Mouse (Mus musculus) adrenal gland, postnatal 25 days (tissue): Measurements from ENCODE around the gene Pp2d1. TPM values are rescaled to one million over a fixed set of nuclear protein-coding genes. Genes with fewer than 3 reads are reported as not detected.

Experiments
- DNase-seq: peaks from one replicate; pipeline ENCODE4 v3.0.0; 2021; ENCODE audit warnings: mixed read lengths
- total RNA-seq: library from RNA; stranded (reverse); gene quantifications from 2 replicates; pipeline ENCODE4 v1.2.3, GENCODE M21; 2021

Gene Pp2d1
- total RNA-seq, 1 experiment from 2014 or later: not detected

DNA sequence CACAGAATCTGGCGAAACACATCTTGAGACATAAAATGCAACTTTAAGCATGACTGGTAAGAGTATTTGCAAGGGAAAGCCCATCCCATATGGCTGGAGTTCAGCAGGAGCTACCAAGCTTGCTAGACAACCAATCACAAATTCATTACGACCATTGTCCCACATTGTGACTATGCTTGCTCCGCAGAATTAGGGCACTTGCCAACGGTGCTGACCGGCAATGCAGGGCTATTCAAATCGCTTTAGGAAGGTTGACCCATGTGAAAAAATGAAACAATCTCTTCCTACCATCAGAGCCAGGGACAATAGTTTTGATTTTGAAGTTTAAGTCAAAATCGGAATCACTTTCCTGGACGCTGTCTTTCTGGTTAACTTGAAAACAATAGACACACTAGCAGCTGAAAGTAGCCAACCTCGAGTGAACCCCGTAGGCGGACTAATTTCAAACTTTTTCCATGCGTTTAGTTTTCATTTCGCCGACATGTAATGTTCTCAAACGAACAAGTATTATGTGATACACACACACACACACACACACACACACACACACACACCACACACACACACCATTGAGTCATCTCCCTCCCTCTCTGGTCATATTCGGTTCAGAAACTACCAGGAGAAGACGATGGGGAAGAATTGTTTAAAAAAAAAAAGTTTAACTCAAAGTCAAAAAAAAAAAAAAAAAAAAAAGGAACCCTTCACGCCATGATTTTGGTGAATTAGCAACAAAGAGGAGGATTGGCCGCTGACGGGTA, 27.1 kb upstream of the Pp2d1 start, which contains the start of gene Kat2b:
Gene Kat2b (plus strand): TSS at position 701 of the 758 bp plus-strand sequence.
- peak; percentile 59 for DNase-seq

DNA sequence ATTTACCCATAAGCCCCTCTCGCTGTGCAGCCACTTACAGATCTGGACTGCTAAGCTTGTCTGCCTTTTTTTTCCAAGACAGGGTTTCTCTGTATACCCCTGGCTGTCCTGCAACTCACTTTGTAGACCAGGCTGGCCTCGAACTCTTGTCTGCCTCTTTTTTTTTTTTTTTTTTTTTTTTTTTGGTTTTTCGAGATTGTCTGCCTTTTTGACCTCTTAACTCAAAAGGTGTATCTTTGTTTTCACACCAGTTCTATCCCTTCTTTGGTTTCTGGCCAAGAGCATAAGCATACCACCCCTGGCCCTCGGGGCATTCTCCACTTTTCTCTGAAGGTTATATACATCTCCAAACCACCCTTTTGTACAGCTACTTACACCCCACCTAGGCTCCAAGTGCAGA, 25.6 kb upstream of the Pp2d1 start:
- no peak for DNase-seq

DNA sequence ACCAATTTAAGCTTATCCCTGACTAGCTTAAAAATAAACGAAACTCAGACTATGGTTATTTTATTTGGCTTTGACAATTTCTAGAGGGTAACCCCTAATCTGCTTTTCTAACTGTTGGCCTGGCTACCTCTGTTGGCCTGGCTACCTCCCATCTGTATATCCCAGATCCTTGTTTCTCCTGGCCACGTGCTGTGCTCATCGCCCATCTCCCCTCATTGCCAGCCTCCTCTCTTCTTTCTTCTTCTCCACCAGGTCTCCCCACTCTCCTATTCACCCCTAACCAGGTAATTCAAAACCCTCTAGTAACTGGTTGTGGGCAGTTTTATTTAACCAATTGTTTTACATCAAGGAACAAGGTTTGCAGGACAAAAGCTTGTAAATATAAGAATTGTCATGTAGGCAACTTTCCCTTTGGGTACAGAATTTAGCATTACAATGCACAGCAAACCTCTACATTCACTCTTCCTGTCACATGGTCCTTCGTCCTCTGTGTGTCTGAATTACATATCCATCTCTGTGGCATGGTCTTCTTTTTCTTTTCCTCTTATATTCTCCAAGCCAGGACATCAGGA, 22.3 kb upstream of the Pp2d1 start:
- no peak for DNase-seq

DNA sequence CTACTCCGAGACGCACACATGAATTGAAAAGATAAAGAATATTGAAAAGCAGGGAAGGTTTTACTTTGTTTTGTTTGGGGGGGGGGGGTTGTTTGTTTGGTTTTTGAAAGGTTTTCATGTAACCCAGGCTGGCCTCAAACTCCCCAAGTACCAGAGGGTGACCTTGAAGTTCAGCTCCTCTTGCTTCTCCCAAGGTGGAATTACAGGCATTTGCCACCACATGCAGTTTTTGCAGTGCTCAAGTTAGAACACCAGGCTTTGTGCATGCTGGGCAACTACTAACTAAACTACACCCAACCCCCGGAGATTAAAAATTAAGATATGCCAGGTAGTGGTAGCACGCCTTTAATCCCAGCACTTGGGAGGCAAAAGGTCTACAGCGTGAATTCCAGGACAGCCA, 20.4 kb upstream of the Pp2d1 start:
- no peak for DNase-seq

DNA sequence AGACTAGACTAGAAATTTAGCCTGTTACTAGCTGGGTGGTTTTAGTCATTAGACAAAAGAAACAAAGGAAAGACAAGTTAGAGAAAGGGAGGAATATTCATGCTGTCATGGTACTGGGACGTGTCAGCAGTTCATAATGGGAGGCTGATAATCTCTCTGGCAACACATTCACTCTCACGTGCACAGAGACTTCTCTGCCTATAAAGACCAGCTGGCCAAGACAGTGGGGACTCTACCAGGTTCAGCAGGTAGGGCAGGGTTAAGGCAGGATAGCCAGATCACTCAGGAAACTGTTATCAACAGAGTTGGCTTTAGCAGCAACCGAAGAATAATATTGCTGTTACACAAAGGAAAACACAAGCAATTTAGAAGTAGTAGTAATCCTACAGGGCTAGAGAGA, 18.2 kb upstream of the Pp2d1 start:
- no peak for DNase-seq

DNA sequence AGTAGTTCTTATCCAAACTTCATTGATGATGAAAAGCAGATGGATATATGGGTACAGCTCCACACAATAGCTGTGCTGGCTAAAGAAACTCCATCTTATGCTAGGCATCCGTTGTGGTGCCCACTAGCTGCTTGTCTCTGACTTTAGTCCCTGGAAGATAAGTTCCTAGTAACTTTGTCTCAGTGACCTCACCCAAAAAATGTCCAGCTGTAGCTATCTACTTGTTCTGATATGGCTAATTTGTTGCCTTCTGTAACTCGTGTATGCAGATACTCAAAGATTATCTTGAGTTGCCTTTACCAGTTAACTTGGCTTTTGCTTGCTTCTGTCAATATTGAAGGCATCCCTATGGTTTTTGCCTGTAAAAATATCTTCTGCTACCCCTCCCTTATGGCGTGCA, 15.6 kb upstream of the Pp2d1 start:
- DNase-seq: no peak

DNA sequence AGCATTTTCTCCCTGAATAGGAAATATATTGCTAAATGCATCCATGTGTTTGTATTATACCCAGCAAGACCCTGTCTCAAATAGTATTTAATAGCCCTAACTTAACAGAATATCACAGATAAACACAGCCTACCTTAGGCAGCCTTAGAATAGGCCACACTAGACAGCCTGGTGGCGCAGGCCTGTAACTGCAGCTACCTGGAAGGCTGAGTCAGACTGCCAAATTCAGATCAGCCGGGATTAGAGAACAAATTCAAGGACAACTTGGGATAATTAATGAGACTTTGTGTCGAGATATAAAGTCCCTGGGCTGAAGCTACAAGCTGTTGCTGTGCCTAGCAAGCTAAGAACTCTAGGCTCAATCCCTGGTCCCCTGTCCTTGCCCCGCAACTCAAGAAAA, 14.8 kb upstream of the Pp2d1 start:
- peak; percentile 37 for DNase-seq

DNA sequence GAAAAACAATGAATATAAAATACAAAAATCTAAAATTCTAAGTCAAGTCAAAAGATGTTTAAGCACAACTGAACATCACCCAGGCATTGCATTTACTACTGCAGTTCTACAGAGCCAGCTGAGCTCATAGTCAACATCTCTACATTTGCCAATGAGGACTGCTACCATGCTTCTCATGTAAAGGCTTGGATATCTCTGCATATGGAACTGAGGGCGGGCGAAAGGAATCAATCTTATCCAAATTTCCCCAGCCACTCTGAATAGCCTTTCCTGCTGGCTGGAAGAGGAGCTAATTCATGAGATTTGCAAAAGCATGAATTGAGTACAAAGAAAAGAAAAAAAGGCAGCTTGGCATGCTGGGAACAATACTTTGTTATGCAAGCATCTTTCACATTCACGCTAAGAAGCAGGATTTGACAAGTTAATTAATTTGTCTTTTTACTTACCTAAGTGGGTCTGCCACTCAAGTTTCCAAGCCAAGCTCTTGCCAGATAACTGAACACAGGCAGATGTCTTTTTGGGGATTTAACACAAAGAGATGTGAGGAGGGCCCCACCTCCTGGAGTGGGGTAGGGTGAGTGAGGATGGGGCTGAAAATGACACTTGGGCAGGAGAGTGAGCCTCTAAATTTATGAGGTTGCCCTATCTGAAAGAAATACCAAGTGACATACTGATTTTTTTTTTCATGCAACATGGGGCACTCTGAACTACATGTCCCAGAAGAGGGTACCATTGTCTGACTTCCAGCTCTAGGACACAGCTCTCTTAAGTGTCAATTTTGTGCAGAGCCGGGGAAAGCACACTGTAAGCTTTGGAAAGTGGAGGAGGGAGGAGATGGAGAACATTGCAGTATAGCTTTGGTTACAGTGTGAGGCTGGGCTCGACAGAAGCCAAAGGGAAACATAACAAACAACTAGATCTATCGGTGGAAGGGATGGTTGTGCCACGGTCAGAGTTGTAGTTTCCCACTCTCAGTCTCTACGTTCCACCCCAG, 12.4 kb upstream of the Pp2d1 start:
- no peak for DNase-seq

DNA sequence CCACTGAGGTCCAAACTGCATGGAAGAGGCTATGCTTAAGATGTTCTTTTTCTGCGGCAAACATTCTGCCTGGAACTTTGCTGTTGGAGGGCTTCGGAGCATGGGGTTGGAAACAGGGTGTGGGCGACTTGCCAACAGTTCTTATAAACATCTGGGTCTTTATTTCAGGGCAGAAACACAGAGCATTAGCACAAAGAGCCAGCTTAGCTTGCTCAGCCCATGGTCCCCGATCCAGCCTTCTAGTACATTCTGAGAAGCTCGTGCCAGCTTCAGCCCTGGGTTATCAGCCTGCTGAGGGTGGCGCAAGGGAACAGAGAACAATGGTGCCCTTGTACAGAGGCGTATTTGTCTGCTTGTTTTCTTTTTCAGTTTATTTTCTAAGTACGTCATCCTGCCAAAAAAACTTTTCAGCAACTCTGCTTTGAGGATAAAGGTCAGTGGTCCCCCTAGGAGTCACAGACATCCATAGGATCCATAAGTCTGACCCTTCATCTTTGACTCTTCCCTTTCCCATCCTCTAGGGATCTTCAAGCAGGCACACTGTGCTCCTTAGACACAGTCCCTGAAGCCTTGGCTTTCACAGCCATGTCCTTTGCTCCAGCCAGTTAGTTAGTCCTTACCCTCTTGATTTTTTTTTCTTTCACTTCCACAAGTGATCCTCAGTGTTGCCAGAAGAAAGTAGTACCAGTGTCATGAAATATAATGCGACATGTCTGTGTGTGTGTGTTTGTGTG, 4.5 kb upstream of the Pp2d1 start:
- peak; percentile 34 for DNase-seq

DNA sequence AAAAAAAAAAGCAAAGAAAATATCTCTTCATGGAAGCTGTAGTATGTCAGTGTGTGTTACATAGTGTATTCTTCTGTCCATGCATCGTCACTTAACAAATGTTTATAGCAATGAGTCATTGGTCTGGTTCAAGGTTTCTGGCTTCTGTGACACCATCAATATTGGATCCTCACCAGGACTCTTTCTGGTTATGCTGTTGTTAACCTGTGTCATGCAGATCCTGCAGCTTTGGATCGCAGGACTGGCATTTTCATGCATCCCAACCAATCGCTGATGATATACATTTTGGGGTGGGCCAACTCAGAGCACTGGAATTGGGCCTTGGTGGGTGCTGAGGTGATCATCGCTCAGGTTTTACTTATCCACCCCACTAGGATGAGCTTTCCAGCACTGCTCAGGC, 3.3 kb upstream of the Pp2d1 start:
- no peak for DNase-seq

DNA sequence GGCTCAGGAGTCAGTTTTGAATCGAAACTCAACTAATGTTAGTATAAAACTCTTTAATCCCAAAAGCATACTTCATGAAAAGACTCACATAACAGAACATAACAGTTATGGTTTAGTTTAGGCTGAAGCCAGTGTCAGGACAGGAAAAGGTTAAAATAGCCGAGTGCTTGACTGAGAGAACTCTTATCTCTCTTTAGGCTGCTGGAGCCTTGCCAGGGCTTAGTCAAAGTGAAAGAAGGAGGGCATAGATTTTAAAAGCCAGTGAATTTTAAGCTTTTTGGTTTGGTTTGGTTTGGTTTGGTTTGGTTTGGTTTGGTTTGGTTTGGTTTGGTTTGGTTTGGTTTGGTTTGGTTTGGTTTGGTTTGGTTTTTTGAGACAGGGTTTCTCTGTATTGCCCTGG, 6.8 kb downstream of the Pp2d1 start:
- DNase-seq: peak; percentile 68

DNA sequence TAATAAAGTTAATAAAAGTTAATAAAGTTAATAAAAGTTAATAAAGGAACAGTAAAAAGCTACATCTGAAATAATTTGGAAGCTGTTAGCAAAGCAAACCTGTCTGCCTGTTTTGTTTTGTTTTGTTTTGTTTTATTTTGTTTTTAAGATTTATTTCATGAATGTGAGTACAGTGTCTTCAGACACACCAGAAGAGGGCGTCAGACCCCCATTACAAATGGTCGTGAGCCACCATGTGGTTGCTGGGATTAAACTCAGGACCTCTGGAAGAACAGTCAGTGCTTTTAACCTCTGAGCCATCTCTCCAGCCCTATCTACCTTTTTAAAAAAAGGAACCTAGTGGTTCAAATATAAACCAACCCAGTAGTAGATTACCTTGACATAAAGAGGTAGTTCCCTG, 8.1 kb downstream of the Pp2d1 start:
- DNase-seq: peak; percentile 29

DNA sequence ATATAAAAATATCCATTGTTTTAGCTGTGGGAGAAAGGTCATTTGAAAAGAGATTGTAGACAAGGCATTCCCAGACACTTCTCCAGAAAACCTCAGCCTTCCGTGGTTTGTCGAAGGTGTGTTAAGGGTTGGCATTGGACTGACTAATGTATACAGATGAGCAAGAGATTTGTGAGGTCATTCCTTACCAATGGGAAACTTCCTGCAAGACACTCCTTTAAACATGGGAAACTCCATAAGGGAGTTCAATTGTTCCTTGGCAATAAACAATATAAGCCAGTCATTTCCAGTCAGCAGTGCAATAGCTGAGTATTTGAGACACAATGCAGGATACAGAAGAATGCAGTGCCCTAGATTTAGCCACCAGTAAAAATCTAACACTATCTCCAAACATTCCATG, 11.2 kb downstream of the Pp2d1 start:
- DNase-seq: no peak

DNA sequence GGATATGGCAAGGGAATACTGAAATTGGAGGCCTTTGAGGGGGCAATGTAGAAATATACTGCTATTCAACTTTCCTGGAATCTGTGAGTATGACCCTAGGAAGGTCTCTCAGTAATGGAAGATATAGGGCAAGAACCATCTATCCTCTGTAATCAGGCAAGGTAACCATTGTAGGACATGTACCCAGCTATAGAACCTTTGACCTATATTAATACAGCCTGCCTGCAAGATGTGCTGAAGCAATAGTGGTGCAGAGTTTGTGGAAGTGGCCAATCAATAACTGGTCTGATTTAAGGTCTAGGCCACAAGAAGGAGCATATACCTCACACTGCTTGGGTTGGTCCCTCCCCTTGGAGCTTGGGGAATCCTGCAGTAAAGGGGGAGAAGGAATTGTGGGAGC, 18.7 kb downstream of the Pp2d1 start:
- DNase-seq: no peak

DNA sequence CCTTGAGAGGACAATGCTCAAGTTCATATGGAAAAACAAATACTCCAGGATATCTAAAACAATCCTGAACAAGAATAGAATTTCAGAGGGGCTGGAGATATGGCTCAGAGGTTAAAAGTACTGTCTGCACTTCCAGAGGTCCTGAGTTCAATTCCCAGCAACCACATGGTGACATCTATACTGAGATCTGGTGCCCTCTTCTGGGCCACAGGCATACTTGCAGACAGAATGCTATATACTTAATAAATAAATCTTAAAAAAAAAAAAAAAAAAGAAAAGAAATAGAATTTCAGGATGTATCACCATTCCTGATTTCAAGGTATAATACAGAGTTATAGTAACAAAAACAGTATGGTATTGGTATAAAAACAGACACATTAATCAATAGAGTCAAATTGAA, 19.9 kb downstream of the Pp2d1 start:
- no peak for DNase-seq

DNA sequence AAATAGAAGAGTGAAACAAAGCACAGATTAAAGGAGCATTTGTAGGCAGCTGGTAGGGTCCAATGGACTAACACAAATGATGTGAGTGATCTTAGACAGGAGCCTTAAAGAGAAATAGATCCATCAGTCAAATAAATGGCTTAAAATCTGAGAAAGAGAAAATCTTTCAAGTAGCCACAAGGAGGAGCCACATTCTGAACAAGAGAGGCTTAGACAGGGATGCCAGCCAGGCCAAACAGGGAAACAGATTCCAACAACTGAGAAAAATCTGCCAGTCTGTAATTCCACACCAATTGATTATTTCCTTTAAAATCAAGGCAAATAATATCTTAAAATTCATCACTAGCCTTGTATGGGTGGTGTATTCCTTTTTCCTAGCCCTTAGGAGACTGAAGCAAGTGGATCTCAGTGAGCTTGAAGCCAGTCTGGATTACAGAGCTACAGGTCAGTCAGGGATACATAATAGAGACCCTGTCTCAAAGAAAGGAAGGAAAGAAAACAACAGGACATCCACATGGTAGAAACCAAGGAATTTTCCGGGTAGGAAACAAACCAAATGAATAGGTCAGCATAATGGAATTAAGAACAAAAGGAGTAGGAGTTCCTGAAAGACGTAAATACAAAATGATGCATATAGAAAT, 26.8 kb downstream of the Pp2d1 start:
- DNase-seq: no peak

DNA sequence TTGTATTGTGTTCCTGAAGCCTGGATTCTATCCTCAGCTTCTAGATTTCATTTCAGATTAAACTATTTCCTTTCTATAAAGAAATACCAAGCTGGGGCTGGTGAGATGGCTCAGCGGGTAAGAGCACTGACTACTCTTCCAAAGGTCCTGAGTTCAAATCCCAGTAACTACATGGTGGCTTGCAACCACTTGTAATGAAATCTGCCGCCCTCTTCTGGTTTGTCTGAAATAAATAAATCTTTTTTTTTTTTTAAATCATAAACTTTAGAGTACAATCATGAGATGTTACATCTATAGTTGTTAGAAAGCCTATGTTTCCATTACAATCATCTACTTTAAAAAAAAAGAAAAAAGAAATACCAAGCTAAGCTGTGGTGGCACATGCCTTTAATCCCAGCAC, 36.3 kb downstream of the Pp2d1 start:
- DNase-seq: no peak

DNA sequence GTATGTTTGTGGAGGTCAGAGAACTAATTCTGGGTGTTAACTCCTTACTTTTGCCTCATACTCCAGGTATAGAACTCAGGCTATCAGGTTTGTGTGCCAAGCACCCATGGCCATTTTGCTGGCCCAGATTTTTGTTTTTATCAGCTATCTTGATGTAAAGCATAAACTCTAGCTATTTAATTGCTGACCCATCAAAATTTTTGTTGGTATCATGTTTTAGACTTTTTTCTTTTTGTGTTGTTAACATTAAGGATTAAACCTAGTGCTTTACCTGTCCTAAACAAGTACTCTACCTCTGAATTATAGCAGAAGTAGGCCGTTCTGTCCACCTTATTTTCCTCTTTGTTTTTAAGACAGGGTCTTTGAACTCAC, 50.3 kb downstream of the Pp2d1 start:
- DNase-seq: no peak

DNA sequence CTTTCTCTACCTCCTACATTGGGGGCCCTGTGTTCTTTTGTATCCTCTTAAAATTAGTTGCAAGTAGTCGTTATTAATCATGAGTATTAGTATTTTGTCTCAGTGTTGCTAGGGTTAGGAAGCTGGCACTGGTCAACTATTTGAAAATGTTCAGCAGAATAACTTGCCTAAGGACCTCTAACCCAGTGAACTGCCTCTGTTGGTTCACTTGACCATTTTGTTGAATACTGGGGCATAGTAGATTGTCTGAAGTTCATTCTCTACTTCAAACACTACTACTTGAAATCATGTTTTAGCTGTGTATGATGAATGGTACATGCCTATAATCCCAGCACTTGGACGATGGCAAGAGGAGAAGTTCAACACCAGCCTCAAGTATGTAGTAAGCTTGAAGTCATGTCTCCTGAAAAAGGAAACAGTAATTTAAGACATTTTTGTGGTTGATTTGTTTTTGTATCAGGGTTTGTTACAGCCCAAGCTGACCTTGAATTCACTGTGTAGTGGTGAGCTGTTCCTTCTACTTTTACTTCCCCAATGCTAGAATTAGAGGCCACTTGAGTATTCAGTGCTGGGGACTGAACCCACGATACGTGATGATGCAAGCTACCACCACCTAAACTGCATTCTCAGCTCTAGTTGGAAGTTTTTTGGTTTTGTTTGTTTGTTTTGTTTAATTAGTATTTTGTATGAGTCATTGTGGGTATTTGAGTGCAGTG, 50.8 kb downstream of the Pp2d1 start:
- no peak for DNase-seq

DNA sequence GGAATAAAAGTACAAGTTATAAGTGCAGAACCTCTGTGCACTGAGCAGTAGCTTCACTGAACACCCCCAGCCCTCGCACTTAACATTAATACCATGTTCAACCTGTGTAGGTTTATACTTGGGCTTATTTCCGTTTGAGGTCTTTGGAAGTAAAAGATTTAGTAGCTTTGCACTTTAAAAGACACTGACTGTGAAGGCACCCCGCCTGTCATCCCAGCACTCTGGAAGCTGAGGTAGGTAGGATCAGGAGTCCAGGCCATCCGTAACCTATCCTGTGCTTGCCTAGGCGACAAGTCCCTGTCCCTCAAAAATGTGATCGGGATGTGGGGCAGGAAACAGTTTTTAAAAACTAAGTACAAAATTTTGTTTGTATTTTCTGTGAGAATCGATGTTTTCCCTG, 58.8 kb downstream of the Pp2d1 start:
- DNase-seq: no peak

DNA sequence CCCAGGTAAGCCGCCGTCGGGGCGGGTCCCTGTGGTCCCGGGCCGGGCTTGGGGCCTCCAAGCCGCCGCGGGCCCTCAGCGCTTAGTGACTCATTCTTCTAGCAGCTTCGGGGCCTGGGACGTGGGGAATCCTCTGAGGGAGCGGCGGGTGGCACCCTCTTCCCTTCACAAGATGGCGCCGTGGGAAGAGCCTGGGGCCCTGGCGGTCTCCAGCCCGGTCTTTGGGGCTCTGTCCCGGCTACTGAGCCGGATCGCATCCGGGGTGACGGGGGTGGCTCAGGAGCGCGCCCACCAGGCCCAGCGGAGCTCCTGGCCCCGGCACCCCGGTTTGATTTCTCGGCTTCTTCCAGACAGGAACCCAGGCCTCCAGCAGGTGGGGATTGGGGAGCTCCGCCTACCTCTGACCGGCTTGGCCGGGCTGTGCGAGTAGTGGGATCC, 59.6 kb downstream of the Pp2d1 start:
- DNase-seq: peak; percentile 58
